Mouse (Mus musculus) erythroblast, adult 5-6 weeks (primary cell): Measurements from ENCODE around the gene Rasal2. TPM values are rescaled to one million over a fixed set of nuclear protein-coding genes. Genes with fewer than 3 reads are reported as not detected.

ENCODE experiments used
- ATAC-seq: replicated peaks from 2 replicates; pipeline ENCODE4 v1.8.0; 2016; ENCODE audit warnings: moderate number of reproducible peaks, mild to moderate bottlenecking, moderate TSS enrichment, inconsistent platforms; ENCODE audit not compliant: poor library complexity, low FRiP score, severe bottlenecking
- total RNA-seq, 2 experiments: library from RNA; stranded (forward) in 1 of 2; stranded (reverse) in 1 of 2; fragments of 150-400 nt in 1 of 2; fragments of 200-764, 138-1000 nt in 1 of 2; gene quantifications; 2 replicates each; pipeline versions ENCODE4 v1.2.3 to v1.2.4; 2015 to 2017; ENCODE audit warnings: low replicate concordance in 2 of 2

Gene Rasal2
- total RNA-seq, 2 experiments from 2014 or later = under 0.01 to 0.85 TPM

GRCm38 (mm10) chr1:157178988-157179764, 233.2 kb downstream of the Rasal2 start:
- no peak for ATAC-seq

GRCm38 (mm10) chr1:157169292-157169691, 243.1 kb downstream of the Rasal2 start:
- ATAC-seq = no peak

GRCm38 (mm10) chr1:157168891-157169290, 243.5 kb downstream of the Rasal2 start:
- ATAC-seq = no peak

- no peak for ATAC-seq
Measured at GRCm38 (mm10) chr1:157153781-157154180, 258.6 kb downstream of the Rasal2 start.

GRCm38 (mm10) chr1:157150107-157150506, 262.3 kb downstream of the Rasal2 start:
- no peak for ATAC-seq

GRCm38 (mm10) chr1:157144621-157145020, 267.8 kb downstream of the Rasal2 start:
- ATAC-seq = no peak

- ATAC-seq = no peak
Measured at GRCm38 (mm10) chr1:157143326-157143932, 269.0 kb downstream of the Rasal2 start.

- no peak for ATAC-seq
Measured at GRCm38 (mm10) chr1:157141014-157141413, 271.4 kb downstream of the Rasal2 start.

GRCm38 (mm10) chr1:157137854-157138241, 274.5 kb downstream of the Rasal2 start:
- no peak for ATAC-seq

GRCm38 (mm10) chr1:157137132-157137853, 275.1 kb downstream of the Rasal2 start:
- ATAC-seq = no peak

- no peak for ATAC-seq
Measured at GRCm38 (mm10) chr1:157128219-157128618, 284.2 kb downstream of the Rasal2 start.

GRCm38 (mm10) chr1:157123836-157124235, 288.6 kb downstream of the Rasal2 start:
- no peak for ATAC-seq

GRCm38 (mm10) chr1:157119168-157119567, 293.2 kb downstream of the Rasal2 start:
- ATAC-seq = no peak

- no peak for ATAC-seq
Measured at GRCm38 (mm10) chr1:157117440-157117839, 295.0 kb downstream of the Rasal2 start.

- ATAC-seq = no peak
Measured at GRCm38 (mm10) chr1:157114492-157114891, 297.9 kb downstream of the Rasal2 start.

GRCm38 (mm10) chr1:157110287-157110835, 302.0 kb downstream of the Rasal2 start:
- ATAC-seq = no peak

GRCm38 (mm10) chr1:157108580-157108979, 303.8 kb downstream of the Rasal2 start, which contains the start of gene Tex35:
Gene Tex35 (minus strand): TSS chr1:157108680.
- ATAC-seq = no peak

GRCm38 (mm10) chr1:157101122-157101865, 311.1 kb downstream of the Rasal2 start:
- no peak for ATAC-seq

GRCm38 (mm10) chr1:157095534-157095933, 316.9 kb downstream of the Rasal2 start:
- no peak for ATAC-seq

- no peak for ATAC-seq
Measured at GRCm38 (mm10) chr1:157092622-157093021, 319.8 kb downstream of the Rasal2 start.
